Mouse (Mus musculus) bone marrow macrophage, adult 2 months (primary cell): Measurements from ENCODE around the gene Cct2.

Experiments
- CTCF ChIP-seq: IDR thresholded peaks from 2 replicates; pipeline ENCODE4 v1.5.1; 2012; ENCODE audit warnings: low read depth, mild to moderate bottlenecking, low read length, moderate library complexity
- POLR2A ChIP-seq: IDR thresholded peaks from 2 replicates; pipeline ENCODE4 v1.6.1; 2012; ENCODE audit warnings: mild to moderate bottlenecking, low read depth, low read length, borderline replicate concordance

DNA sequence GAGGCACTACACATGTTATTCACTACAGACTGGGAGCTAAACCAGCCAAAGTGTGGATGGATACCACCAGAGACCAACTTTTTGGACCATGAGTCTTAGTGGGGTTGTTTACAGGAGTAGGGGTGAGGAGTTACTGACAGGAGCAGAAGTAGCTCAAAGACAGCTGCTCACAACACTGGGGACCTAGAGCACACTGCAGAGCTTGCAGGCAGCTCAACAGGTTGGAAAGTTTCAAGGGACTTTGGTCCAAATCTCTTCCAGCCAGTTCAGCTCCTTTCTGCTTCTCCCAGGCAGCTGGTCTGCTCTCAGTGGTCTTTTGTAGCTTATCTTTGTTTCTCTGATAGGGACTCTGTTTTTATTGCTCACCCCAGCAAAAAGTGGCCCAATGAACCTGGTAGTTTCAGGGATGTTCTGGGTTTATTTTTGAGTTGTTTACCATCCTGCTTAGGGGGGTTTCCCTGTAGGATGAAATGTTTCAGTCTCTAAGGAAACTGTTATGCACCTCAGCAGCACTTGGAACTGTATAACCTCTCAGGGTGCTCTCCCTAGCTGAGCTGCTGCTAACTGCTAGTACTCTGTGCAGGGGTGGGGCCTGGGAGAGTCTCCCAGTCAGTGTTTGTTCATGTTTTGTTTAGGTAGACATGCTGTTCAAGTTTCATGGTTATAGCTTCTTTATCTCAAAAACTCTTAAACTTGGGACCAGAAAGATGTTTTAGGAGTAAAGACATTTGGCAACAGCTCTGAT lies 40.4 kb upstream of the Cct2 start:
- no peak for TF ChIP-seq POLR2A
- TF ChIP-seq CTCF = no peak
